Mouse (Mus musculus) forebrain, postnatal 0 days (tissue): Measurements from ENCODE around the gene Fndc3a. TPM values are rescaled to one million over a fixed set of nuclear protein-coding genes. Genes with fewer than 3 reads are reported as not detected.

Experiments used
- ATAC-seq: fragments of 200-750 bp; cut with Nextera tagmentation; 2 replicates; pipeline ENCODE4 v1.8.0; 2017; ENCODE audit warnings: mild to moderate bottlenecking, moderate library complexity
- DNase-seq: peaks from one replicate; pipeline ENCODE4 v3.0.0-alpha.2; 2015
- H3K27ac ChIP-seq: fragments of 300-500 bp; sonication (generic); 2 replicates; pipeline ENCODE4 v1.5.1; 2014; ENCODE audit warnings: low read depth, mild to moderate bottlenecking, antibody characterized with exemption, low read length, moderate library complexity, mixed read lengths
- H3K27me3 ChIP-seq: fragments of 300-500 bp; sonication (generic); 2 replicates; pipeline ENCODE4 v1.6.1; 2014; ENCODE audit warnings: mild to moderate bottlenecking, low read length, mixed read lengths; ENCODE audit not compliant: insufficient read depth
- H3K36me3 ChIP-seq: fragments of 300-500 bp; sonication (generic); 2 replicates; pipeline ENCODE4 v1.6.1; 2014; ENCODE audit warnings: mild to moderate bottlenecking, moderate library complexity; ENCODE audit not compliant: insufficient read depth
- H3K4me1 ChIP-seq: fragments of 300-500 bp; sonication (generic); 2 replicates; pipeline ENCODE4 v1.6.1; 2014; ENCODE audit warnings: antibody characterized with exemption; ENCODE audit not compliant: insufficient read depth
- H3K4me2 ChIP-seq: fragments of 300-500 bp; sonication (generic); 2 replicates; pipeline ENCODE4 v1.6.1; 2014; ENCODE audit warnings: low read depth, mild to moderate bottlenecking, moderate library complexity
- H3K4me3 ChIP-seq: fragments of 300-500 bp; sonication (generic); 2 replicates; pipeline ENCODE4 v1.5.1; 2014; ENCODE audit warnings: low read depth, low read length, mixed read lengths
- H3K9ac ChIP-seq: fragments of 300-500 bp; sonication (generic); 2 replicates; pipeline ENCODE4 v1.6.1; 2014; ENCODE audit warnings: mild to moderate bottlenecking
- H3K9me3 ChIP-seq: fragments of 300-500 bp; sonication (generic); 2 replicates; pipeline ENCODE4 v1.6.1; 2016; ENCODE audit warnings: low read length
- CTCF ChIP-seq: sonication (generic); IDR thresholded peaks from 2 replicates; pipeline ENCODE4 v1.5.1; 2016; ENCODE audit warnings: antibody characterized with exemption, control low read depth, low read depth
- WGBS: fragments of 180-500 bp; shearing (Covaris S2); extraction: QIAGEN DNeasy Blood & Tissue Kit; methylation state at CpG from one replicate; pipeline ENCODE4 v1.1.7; 2014; 5-methylcytosine and 5-hydroxymethylcytosine counted together
- polyA plus RNA-seq: library from polyadenylated mRNA; unstranded; fragments of >200 nt; fragmentation: Nextera tagmentation; extraction: Ambion mirVana; gene quantifications from 2 replicates; pipeline ENCODE4 v1.2.1, GENCODE M21; 2015
- total RNA-seq: library from RNA; depleted of rRNA; stranded (reverse); fragments of >200 nt; gene quantifications from 2 replicates; pipeline ENCODE4 v1.2.3, GENCODE M21; 2014

The Fndc3a gene
- total and polyA plus RNA-seq, 2 experiments from 2014 or later = 38.4 to 55.8 TPM

DNA sequence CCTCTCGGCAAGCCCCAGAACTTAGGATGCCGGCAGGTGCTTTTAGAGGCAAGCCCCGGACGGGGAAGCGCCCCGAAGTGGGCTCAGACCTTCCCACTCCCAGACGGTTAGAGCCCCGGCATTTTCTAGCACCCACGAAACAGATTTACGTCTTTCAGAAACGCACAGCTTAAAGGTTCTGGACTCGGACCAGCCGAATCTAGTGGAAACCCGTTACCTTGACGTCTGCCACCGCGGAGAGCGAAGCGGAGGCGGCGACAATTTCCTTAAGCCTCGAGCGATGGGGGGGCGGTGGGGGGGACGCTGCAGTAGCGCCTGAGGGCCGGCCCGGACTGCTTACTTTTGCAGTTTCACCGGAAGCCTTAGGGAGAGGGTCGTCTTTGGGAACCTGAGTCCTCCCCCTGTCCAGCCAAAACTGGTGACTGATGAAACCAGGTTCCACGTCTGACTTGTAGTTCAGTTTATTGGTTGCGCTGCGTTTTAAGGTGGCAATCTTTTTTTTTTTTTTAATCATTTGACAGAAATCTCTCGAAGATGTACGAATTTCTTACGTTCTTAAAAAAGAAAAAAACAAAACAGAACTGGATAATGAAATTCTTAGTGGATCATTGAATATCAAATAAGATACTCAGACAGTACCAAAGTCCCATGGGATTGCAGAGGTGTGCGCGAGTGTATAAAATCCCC is 681 bp upstream of the Fndc3a start:
- DNase-seq (no peak), ATAC-seq (peak; percentile 38)
- Histone ChIP-seq H3K27ac (peak overlapping the region; percentile 94), H3K36me3 (no peaks in the 10 kb centered on the region), H3K9ac (peak overlapping the region; percentile 94), H3K4me2 (peak overlapping the region; percentile 68), H3K4me3 (peak overlapping the region; percentile 97), H3K4me1 (no peaks in the 10 kb centered on the region), H3K27me3 (peaks cover 6% of the 10 kb centered on the region; the same call in 1 of the 2 replicates), H3K9me3 (no peaks in the 10 kb centered on the region)
- no peak for TF ChIP-seq CTCF
- 2% methylated on average over 38 of the region's 38 CpGs for WGBS

DNA sequence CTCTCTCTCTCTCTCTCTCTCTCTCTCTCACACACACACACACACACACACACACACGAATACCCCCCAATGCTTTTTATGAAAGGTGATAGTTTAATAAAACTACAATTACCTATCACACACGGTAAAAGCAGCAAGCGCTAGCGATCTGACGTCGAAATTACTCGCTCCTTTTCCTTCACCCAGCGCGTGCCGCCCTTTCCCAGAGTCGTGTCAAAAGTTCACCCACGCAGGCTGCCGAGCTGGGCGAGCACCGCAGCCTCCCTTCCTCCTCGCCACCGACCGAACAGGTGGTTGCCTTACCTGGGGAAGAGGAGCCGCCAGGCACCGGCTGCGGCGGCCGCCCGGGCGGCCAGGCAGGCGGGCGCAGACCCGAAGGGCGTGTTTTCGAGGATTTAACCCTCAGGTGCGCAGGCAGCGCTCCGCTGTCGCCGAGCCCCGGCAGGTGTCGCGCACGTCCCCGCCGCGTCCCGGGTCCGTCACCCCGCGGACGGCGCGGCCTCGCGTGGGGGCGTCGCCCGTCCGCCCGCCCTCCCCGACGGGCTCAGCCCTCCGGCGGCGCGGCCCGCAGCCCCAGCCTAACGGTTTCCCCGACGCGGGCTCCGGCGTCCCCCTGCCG is 603 bp downstream of the Fndc3a start:
- WGBS = 3% methylated on average over 55 of the region's 70 CpGs
- Histone ChIP-seq H3K27me3 (peaks cover 6% of the 10 kb centered on the region; the same call in 1 of the 2 replicates), H3K27ac (peak overlapping the region; percentile 94), H3K36me3 (no peaks in the 10 kb centered on the region), H3K9me3 (no peaks in the 10 kb centered on the region), H3K4me1 (no peaks in the 10 kb centered on the region), H3K4me3 (peak overlapping the region; percentile 97), H3K9ac (peak overlapping the region; percentile 94), H3K4me2 (peak overlapping the region; percentile 68)
- ATAC-seq (peak; percentile 14), DNase-seq (peak; percentile 47)
- TF ChIP-seq CTCF = no peak

DNA sequence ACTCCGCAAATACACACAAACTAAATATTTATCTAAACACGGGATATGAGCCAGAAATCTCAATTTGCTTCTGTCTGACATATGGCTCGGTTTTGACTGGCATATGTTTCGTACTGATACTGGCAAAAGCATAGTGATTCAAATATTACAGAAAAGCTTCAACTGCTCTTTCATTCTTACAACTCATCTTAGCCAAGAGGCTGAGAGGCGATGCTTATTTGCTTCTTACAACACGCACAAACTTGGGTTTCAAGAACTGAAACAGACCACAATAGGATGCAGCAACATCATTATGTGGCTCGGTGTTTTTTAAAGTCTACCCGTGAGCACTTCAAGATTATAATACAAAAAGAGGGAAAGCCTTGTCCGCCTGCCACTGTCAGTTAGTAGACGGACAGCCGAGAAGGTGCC is 1.2 kb downstream of the Fndc3a start:
- H3K36me3 ChIP-seq = no peaks in the 10 kb centered on the region
- H3K27me3 ChIP-seq = peaks cover 6% of the 10 kb centered on the region; the same call in 1 of the 2 replicates
- TF ChIP-seq CTCF = no peak
- H3K9me3 ChIP-seq = no peaks in the 10 kb centered on the region
- WGBS = 17% methylated on average over 11 of the region's 11 CpGs
- peak overlapping the region; percentile 94 for H3K27ac ChIP-seq
- peak overlapping the region; percentile 97 for H3K4me3 ChIP-seq
- H3K4me2 ChIP-seq = peak overlapping the region; percentile 68
- DNase-seq = peak; percentile 39
- ATAC-seq = no peak
- no peaks in the 10 kb centered on the region for H3K4me1 ChIP-seq
- H3K9ac ChIP-seq = peak overlapping the region; percentile 94

DNA sequence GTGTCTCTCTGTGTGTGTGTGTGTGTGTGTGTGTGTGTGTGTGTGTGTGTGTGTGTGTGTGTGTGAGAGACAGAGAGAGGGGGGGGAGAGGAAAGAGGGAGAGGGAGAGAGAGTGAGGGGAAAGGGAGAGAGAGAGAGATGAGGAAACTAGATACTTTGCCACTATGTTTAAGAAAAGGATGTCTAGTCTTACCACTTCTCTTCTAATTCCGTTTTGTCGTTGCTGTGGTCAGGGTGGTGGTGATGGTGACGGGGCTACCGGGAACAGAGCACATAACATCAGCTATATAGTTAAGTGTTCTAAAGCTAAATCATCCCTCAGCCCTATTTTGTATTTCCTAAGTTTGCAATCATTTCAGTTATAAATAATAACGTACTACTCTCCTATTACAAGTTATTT is 9.7 kb downstream of the Fndc3a start:
- H3K4me3 ChIP-seq = no peak overlapping the region
- H3K36me3 ChIP-seq = no peaks in the 10 kb centered on the region
- DNase-seq = no peak
- WGBS = 93% methylated on average over 5 of the region's 5 CpGs
- H3K27ac ChIP-seq = no peak overlapping the region
- H3K9me3 ChIP-seq = no peaks in the 10 kb centered on the region
- no peak overlapping the region for H3K9ac ChIP-seq
- TF ChIP-seq CTCF = no peak
- H3K4me1 ChIP-seq = no peaks in the 10 kb centered on the region
- no peaks in the 10 kb centered on the region for H3K27me3 ChIP-seq
- no peak for ATAC-seq
- H3K4me2 ChIP-seq = no peak overlapping the region

DNA sequence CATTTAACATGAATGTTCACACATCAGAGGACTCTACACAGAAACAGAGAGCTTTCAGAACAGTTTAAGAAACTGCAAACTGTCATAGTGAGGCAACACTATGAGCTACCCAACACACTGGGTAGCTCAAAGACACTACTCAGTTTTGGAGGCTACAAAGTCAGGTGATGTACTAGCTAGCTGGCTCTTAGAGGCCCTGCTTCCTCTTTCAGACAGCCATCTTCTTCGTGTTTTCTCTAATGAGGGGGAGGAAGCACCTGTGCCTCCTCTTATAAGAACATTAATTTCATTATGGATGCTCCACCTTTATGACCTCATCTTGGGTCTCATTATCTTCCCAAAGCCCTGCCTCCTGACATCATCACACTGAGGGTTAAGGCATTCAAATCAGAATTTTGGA is 18.4 kb downstream of the Fndc3a start:
- Histone ChIP-seq H3K9ac (no peak overlapping the region), H3K27me3 (no peaks in the 10 kb centered on the region), H3K4me1 (no peaks in the 10 kb centered on the region), H3K36me3 (no peaks in the 10 kb centered on the region), H3K4me2 (no peak overlapping the region), H3K9me3 (no peaks in the 10 kb centered on the region), H3K27ac (no peak overlapping the region), H3K4me3 (no peak overlapping the region)
- 88% methylated on average over 1 of the region's 1 CpGs for WGBS
- no peak for TF ChIP-seq CTCF
- DNase-seq (no peak), ATAC-seq (no peak)

DNA sequence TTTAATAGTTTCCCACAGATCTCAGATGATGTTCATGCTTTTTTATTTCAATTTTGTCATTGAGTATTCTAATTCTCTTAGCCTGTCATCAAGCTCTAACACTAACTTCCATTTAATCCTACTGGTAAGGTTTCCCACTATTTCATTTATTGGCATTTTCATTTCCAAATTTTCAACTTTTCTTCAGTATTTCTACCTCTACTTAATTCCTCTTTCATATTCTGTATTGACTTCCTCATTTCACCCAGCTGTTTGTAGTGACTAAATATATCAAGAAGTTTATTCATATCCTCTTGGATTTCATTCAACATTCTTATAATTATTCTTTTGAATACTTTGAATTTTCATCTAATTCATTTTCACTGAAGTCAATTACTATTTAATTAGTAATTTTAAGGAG is 20.3 kb downstream of the Fndc3a start:
- no peaks in the 10 kb centered on the region for H3K4me1 ChIP-seq
- no peak overlapping the region for H3K4me2 ChIP-seq
- no peak for TF ChIP-seq CTCF
- ATAC-seq (no peak), DNase-seq (no peak)
- H3K9me3 ChIP-seq = no peaks in the 10 kb centered on the region
- no peak overlapping the region for H3K9ac ChIP-seq
- no peak overlapping the region for H3K27ac ChIP-seq
- no peaks in the 10 kb centered on the region for H3K36me3 ChIP-seq
- H3K27me3 ChIP-seq = no peaks in the 10 kb centered on the region
- H3K4me3 ChIP-seq = no peak overlapping the region

DNA sequence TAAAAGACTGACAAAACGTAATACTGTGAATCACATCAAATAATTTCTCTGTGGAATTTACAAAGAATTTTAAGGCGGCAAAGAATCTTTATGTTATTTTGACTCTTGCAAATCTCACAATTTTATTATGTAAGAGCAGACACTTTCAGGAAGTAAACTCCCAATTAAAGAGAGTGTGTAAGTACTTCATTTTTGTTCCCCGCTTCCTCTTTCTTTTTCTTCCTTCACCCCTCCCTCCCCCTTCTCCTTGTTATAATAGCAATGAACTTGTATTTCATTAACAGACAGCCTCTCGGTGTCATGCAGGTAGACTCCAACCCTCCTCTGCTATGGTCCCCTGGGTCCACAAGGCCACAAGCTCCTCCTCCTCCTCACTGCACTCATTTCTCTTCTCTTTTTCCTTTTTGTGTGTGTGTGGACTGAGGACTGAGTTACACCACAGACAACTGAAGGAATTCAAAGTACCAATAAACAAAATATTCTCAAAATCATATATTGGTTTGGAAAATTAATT is 24.9 kb downstream of the Fndc3a start:
- no peak overlapping the region for H3K27ac ChIP-seq
- no peak overlapping the region for H3K4me3 ChIP-seq
- DNase-seq (no peak), ATAC-seq (no peak)
- no peak for TF ChIP-seq CTCF
- no peak overlapping the region for H3K4me2 ChIP-seq
- no peak overlapping the region for H3K9ac ChIP-seq
- no peaks in the 10 kb centered on the region for H3K4me1 ChIP-seq
- no peaks in the 10 kb centered on the region for H3K36me3 ChIP-seq
- no peaks in the 10 kb centered on the region for H3K9me3 ChIP-seq
- 81% methylated on average over 4 of the region's 4 CpGs for WGBS
- no peaks in the 10 kb centered on the region for H3K27me3 ChIP-seq
